Mouse (Mus musculus): ENCODE results near the gene Arhgef2.

Gene Arhgef2

DNA sequence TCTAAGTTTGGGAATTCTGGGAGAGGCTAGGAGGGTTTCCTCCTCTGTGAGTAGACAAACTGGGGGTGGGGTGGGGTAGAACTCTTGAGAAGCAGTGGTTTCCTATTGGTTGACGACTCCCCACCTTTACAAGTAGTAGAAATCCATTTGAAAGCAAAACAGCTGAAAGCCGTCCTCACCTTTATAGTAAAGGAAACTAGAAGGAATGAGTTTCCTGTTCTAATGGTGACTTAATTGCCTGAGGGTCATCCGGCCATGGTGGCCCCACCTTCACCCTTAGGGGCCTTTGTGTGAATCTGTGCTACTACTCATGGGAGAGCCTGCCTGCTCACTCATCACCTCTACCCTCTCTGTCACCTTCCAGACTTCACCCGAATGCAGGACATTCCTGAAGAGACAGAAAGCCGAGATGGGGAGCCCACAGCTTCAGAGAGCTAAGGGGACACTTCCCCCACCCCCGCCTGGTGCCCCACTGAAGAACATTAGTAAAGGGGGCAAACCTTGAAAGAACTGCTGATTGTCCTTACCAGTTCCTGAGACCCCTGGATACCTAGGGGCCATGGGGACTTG, 40.7 kb downstream of the Arhgef2 start:
- DNase-seq: no peak

DNA sequence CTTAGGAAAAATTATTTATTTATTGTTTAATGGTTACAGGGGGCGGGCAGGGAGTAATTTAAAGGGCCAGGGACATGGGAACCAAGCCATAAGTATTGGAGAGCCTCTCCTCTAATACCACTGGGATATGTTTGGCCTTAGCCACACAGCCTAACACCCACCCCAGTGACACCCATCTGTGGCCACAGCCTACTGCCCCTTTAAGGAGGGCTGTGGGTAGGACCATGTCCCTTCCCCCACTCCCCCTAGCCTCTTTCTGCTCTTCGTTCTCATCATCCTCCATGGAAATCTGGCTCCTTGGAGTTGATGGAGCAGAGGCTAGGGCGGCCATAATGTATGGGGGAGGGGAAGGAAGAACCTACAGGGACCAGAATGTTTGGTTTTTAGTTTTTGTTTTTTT, 41.3 kb downstream of the Arhgef2 start:
- DNase-seq: no peak

DNA sequence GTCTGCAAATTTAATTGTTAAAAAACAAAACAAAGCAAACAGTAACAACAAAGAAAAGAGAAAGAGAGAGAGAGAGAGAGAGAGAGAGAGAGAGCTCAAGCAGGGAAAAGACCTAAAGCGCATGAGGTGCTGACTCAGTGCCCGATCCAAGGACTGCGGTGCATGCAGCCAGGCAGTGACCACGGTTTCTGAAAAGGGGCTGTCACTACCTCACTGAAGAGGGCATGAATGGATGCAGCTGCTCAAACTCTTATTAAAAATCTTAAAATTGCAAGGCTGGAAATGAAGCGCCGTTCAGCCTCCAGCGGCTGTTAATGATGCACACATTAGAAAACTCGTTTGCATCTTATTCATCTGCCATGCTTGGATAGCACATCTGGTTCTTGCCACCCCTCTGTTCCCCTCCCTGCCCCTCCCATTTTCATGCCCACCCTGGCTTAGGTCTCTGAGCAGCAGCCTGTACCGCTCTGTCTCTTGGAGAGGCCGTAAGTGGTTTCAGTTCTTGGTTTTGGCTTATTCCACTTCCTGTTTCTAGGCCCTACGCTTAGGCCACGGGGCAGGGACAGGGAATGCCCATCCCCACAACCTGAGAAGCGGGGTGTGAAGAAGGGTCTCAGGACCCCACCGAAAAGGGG, 42.1 kb downstream of the Arhgef2 start:
- DNase-seq: no peak

DNA sequence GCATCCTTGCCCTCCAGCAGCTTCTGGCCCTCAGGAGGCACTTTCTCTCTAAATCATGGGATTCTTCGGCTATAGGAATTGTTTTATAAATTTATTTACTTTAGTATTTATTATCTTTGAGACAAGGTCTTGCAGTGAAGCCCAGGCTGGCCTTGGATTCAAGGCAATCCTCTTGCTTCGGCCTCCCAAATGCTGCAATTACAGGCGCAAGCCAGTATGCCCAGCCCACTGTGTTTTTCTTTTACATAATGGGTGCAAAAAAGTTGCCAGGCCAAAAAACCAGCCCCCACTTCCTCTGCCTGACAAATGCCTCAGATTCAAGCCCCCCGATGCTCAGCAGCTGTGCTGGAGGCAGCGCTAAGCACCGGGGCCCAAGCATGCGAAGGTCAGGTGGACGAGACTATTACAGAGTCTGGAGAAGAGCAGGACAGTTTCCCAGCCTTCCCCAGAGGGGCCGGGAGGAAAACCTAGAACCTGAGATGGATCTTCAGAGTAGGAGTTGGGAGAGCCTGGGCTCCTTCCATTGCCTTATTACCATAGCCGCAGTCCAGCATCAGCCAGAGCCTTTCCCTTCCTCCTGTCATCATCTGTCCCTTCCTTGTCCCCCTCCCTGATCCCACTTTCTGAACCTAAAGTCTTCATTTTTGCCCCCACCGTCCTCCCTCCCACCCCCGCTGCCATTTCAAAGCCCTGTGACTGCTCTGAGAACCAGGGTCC, 42.8 kb downstream of the Arhgef2 start:
- no peak for DNase-seq

DNA sequence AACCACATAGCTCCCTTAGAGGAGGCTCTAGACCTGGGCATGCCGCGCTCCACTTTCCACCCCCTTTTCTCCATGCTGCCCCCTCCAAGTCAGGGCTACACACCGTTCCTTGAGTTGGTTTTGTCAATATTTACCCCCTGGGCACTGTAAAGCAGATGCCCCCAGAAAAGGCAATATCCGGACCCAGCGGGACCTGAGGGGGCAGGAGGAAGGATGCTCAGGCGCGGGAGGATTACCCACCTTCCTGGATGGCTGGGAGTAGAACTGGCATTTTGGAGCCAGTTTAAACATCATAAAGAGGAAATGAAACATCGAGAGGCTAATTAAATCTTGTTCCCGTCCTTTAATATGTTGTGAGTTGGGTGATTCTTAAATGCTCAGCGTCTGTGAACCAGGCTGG, 43.4 kb downstream of the Arhgef2 start:
- no peak for DNase-seq

DNA sequence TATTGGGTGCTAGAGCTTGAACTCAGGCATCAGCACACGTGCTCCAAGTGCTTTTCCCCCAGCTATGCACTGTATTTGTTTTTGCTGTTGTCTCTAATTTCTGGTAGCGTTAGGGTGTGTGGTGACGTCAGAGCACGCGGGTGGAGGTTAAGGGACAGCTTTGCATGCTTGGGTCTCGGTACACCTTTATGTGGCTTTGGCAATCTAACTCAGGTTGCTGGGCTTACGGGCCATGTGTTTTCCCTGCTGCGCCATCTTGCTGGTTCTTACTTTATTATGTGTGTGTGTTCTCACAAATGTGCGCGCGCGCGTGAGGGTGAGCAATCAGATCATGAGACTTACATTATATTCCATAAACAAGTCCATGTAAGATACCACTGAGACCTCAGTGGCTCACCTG, 44.2 kb downstream of the Arhgef2 start:
- no peak for DNase-seq

DNA sequence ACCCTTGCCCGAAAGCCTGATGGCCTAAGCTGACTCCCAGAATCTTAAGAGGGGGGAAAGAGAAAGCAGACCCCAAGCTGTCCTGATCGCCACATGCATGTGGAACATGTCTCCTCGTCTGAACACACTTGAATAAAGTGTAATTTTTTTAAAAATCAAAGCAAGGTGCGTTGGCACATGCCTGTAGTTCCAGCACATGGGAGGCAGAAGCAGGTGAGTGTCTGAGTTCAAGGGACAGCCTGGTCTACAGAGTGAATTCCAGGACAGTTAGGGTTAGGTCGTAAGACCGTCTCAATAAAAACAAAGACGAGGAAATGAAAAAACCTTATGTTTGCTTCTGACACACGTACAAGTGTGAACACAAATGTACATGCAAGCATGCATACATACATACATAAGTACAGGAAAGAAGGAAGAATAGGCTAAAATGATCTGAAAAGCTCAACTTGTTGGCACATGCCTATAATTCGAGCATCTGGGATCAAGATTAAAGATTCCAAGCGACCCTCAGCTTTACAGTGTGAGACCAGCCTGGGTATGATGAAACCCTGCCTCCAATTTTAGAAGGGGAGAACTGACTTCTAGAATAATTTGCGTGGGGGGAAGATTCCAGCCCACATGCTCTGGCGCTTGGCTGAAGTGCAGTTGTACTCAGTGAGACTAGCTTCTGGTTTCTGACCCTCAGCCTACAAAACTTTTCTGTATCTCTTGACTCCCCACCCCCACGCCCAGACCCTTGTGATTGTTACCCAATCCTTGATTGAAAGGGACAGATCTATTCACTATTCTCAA, 45.1 kb downstream of the Arhgef2 start:
- DNase-seq: no peak

DNA sequence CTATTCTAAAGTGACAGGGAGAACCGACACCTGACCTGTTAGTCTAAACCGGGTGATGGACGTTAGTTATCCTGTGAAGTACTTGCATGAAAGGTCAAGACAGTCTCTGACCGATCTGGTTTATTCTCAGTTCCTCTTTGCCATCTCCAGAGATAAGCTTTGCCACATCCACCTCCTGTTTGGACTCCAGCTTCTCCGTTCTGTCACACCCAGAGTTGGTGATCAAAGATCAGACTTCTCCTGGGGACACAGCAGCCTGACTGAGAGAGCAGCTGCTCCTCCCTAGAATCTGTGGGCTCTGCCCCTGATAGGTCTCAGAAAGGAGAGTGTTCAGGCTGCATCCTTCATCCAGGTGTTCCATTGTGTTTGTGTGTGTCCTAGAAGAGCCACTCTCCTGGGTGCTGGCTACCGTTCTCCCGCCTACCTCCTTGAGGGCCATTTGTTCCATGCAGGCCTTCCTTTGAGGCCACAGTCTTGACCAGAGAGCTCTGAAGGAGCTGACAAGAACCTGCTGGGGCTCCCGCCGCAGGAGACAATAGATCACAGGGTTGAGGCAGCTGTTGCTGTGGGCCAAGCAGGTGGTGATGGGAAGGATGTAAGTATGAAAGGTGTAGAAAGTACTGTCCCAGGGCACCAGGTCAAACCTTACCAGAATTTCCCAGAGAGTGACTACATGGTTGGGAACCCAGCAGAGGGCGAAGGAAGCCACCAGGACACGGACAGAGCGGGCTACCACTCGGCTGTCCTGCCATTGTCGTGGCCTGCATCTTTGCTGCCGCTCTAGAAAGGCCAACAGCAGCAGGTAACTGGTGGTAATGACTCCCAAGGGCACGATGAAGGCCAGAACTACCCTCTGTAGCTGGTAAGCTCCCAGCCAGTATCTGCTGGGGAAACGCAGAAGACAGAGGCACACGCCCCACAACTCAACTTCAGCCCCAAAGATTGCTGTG, 46.2 kb downstream of the Arhgef2 start:
- no peak for DNase-seq

DNA sequence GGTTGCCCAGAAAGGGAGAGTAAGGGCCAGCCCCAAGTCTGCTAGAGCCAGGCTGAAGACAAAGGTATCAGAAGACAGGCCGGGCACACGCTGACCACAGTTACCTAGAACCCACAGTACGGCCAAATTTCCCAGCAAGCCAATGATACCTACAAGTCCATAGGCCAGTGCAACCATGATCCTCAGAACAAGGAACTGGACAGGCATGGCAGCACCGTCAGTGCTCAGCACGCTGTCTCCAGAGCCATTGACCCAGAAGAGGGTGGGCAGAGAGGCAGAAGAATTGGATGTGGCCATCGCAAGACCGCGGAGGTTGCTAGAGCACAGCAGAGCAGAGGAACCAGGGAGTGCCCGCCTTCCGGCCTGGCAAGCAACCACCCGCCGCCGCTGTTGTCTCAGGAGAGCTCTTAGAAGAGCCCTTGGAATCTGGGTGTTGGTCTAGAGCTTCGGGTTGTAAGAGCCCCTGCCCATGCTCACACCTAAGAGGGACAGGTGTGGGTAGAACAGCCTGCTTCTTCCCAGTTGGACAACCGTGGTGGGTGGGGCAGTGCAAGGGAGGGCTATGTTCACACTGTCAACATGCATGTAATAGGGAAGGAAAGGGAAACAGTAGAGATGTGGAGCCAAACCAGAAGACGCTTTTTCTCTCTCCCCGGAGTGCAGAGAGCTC, 47.2 kb downstream of the Arhgef2 start, which contains the start of gene Rxfp4:
Gene Rxfp4 (minus strand): TSS at position 297 of the 670 bp plus-strand sequence.
- DNase-seq: peak; percentile 57

DNA sequence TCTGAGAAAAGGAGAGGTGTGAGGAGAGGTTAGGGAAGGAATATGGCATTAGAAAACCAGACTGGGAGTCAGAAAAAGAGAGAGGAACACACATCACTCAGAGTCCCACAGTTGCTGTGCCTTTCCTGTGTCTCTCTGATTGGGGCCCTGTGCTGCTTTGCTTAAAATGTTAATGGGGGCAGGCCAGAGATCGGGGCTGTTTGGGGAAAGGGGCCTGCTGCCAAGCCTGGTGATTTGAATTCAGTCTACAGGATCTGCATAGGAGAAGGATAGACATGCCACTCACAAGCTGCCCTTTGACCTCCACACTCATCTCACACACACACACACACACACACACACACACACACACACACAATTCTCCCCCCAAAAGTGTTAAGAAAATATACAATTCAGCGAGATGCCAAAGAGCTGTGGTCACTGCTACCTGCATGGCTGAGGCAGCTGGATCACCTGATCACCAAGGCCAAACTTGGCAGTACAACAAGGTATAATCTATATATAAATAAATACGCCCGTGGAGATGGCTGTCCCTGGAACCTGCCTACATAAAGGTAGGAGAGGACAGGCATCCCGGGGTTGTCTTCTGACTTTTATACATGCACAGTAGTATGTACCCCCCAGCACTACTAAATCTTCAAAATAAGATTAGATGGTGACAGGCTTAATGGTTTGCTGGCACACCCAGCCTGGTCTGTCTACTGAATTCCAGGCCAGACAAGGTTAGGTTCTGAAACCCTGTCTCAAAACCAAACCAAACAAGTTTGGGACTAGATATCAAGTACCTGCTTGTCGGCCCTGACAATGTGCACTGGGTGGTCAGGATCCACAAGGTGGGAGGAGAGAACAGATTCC, 48.0 kb downstream of the Arhgef2 start:
- no peak for DNase-seq

DNA sequence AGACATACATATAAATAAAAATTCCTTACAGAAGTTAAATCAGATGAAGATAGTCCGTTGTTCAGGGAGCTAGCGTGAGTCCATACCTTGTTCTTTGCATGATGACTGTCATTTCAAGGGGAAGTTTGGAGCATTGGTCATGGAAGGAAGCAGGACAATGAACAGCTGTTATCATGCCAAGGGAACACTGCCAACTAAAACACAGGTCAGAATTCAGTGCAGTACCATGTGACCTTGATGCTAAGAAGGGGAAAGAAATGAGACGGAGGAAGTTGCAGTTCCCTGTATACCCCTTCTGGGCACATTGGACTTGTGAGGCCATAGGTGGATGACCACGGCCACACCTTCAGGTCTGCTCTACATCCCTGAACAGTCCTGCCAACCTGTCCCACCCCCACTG, 48.9 kb downstream of the Arhgef2 start:
- peak; percentile 70 for DNase-seq

DNA sequence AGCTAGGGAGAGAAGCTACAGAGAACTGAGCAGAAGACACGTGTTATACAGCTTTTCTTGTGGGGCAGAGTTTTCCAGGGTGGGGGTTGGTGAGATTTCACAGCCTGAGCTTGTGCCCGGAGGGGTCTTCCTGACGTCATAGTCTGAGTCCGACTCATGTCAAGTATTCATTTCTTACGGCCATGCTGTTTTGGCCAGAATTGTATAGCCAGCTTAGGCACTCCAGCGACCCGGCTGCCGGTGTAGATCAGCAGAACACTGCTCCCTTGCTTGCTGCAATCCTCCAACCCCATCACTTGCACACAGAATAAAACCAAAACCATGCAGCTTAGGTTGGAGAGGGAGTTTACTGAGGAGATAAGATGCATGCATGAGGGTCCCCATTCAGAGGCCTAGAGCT, 49.9 kb downstream of the Arhgef2 start:
- DNase-seq: no peak

DNA sequence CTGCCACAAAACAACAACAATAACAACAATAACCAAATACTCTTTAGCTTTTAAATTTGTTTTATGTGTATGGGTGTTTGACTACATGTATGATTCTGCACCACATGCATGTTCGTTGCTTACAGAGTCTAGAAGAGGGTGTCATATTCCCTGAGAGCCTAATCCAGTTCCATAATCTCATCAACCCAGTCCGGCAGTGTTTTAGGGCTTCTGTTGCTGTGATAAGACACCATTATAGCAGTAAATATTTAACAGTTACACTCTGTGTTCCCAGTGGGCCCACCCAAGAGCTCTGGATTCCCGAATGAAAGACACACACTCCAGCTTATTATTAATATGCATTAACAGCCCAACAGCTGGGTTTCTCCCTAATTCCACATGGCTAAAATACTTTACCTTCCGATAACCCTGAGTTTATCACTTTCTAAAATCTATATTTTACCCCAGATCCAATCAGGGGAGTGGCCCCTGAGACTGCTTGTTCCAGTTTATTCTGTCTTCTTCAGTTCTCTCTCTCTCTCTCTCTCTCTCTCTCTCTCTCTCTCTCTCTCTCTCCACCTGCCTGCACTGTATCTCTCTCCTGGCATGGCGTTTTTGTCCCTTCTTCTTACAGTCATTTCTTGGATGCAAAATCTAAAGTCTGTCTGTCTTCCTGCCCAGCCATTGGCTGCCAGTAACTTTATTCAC, 52.8 kb downstream of the Arhgef2 start:
- DNase-seq: no peak

DNA sequence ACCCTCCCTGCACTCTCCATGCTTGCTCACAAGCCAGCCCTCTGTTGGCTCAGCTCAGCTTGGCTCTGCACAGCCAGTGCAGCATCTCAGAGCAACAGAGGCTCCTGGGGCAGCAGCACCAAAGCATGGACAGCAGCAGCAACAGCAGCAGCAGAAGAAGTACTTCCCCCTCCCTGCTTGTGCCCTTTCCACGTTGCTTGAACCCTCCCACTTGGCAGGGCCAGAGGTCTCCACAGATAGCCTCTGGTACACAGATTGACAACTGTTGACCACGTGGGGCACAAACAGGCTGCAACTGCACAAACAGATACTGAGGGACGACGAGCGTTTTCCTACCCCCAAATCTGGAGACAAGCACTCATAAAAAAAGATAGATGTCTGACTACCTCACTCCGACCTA, 54.0 kb downstream of the Arhgef2 start:
- DNase-seq: no peak

DNA sequence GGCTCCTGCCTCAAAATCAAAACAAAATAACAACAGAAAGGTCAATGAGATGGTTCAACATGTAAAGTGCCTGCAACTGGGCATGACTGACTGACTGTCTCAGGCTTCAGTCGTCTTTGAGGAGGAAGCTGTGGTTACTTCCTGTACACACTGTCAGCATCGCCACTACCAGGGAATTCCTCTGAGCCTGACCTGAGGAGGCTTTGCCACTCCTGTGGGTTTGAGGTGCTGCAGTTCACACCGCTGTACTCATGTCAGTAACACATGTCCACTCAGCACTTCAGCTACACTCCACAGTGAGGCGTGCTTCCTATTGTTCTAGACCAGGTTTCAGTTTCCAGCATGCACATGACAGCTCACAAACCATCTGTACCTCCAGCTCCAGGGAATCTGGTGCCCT, 58.3 kb downstream of the Arhgef2 start:
- no peak for DNase-seq

DNA sequence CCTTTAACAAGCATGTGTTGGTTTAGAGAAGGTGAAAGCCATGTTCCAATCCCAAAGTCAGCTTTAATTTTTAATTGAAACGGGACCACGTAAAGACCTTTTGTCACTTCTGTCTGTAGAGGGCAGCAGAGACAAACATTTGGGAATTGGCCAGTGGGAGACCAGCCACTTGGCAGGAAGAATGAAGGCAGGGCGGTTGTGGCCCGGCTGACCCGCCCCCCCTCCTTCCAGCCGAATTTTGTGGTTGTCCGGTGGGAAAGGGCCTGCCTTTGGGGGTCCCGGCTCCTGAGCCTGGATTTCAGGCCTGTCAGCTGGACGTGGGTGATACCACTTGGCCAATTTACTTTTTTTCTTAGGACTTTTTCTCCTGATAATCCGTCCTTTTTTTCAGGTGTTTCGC, 71.6 kb downstream of the Arhgef2 start:
- DNase-seq: peak; percentile 90

DNA sequence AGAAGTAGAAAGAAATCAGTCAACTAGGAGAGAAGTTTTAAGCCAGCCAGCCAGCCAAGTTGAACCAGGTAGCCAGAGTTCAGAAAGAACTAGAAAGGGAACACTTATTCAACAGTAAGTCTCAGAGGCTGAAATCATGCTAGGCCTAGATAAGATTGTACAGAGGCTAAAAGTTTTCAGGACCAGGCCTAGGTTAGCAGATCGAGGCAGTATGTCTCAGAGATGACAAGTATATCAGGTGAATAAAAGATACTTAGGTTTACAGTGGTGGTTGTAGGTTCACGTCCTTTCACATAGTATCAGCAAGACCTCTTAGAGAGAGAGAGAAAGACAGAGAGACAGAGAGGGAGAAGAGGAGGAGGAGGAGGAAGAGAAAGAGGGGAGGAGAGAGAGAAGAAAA, 78.0 kb downstream of the Arhgef2 start:
- DNase-seq: no peak

DNA sequence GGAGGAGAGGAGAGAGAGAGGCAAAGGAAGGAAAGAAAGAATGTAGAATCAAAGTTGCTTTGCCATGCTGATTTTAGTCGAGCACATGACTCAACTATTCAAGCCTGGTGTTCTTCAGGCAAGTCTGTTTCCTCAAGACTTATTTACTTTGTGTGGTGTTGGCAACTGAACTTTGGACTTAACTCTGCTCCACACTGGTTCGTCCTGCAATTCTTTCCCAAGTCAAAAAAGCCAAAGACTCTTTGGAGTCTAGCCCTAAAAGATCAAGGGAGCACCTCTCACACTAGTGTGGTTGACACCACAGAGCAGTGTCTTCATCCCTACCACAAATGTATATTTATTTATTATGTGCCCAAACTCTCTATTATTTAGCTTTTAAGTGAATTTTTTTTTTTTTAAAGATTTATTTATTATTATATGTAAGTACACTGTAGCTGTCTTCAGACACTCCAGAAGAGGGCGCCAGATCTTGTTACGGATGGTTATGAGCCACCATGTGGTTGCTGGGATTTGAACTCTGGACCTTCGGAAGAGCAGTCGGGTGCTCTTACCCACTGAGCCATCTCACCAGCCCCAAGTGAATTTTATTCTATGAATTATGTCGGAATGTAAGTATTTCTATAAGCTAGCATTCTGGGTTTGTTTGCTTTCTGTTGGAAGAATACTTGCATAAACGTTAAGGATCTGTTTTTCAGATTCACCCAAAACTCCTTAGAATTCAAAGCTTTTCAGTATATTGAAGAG, 78.6 kb downstream of the Arhgef2 start:
- DNase-seq: no peak

All from lung, postnatal 10 days (tissue).